Mouse (Mus musculus): ENCODE measurements around the gene Zpbp2. TPM values are rescaled to one million over a fixed set of nuclear protein-coding genes. Genes with fewer than 3 reads are reported as not detected.

Gene Zpbp2
- total RNA-seq (2023; ENCODE audit: inconsistent age), result 4.3 to 8.2 TPM (median 5.8 TPM) in 4 replicates

GRCm38 (mm10) chr11:98550975-98551828, at the start of gene Zpbp2:
TSS of gene Zpbp2 (plus strand) at chr11:98551097.

DNA sequence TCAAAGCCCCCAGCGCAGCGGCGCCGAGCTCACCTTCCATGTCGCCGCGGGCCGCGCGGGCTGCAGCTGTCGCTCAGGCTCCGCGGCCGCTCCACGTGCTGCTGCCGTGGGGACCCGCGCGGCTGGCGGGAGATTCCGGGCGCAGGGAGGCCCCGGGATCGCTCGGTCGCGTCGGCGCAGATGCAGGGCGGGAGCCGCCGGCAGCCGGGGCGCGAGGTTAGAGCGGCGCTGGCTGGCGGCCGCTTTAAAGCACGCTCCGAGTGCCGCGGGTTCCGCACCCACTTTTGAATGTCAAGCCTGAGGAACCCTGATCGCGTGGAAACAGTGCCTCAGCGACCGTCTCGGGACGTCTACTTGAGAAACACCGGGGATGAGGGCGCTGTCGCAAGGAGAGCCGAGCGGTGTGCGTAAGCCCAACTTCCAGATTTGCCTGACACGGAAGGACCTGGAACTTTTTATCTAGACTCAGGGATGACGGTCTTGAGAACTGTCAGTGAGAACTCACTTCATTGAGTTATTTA, 5.1 kb upstream of the Zpbp2 start, which contains the start of gene Ikzf3:
Gene Ikzf3 (minus strand): TSS at position 321 of the 521 bp plus-strand sequence.

GRCm38 (mm10) chr11:98586892-98587563, 36.1 kb downstream of the Zpbp2 start, which contains the start of gene Ormdl3:
TSS of gene Ormdl3 (minus strand) at chr11:98587368.

GRCm38 (mm10) chr11:98597991-98598390, 47.1 kb downstream of the Zpbp2 start, which contains the start of gene Lrrc3c:
TSS of gene Lrrc3c (plus strand) at chr11:98598291.

Other genes starting within 250 kb of the Zpbp2 start
- 0.32 to 0.51 TPM (median 0.35 TPM) in 4 replicates for gene Neurod2, start 221.4 kb upstream of the Zpbp2 start, total RNA-seq (2023; ENCODE audit: inconsistent age)
- not detected in 4 replicates for gene Ppp1r1b, start 202.7 kb upstream of the Zpbp2 start, total RNA-seq (2023; ENCODE audit: inconsistent age)
- gene Stard3, start 192.7 kb upstream of the Zpbp2 start, total RNA-seq (2023; ENCODE audit: inconsistent age), result 34.7 to 40.1 TPM (median 36.9 TPM) in 4 replicates
- not detected in 4 replicates for gene Tcap, start 167.3 kb upstream of the Zpbp2 start, total RNA-seq (2023; ENCODE audit: inconsistent age)
- not detected in 4 replicates for gene Pnmt, start 164.6 kb upstream of the Zpbp2 start, total RNA-seq (2023; ENCODE audit: inconsistent age)
- 7.3 to 11.8 TPM (median 9.3 TPM) in 4 replicates for gene Pgap3, start 150.6 kb upstream of the Zpbp2 start, total RNA-seq (2023; ENCODE audit: inconsistent age)
- gene Erbb2, start 138.6 kb upstream of the Zpbp2 start, total RNA-seq (2023; ENCODE audit: inconsistent age), result 0.15 TPM in 1 of 4 replicates, not detected in the others
- 47.4 to 59.5 TPM (median 52.0 TPM) in 4 replicates for gene Mien1, start 112.1 kb upstream of the Zpbp2 start, total RNA-seq (2023; ENCODE audit: inconsistent age)
- gene Grb7, start 104.7 kb upstream of the Zpbp2 start, total RNA-seq (2023; ENCODE audit: inconsistent age), result 0.78 to 2.0 TPM (median 1.3 TPM) in 4 replicates
- gene Ikzf3, start 5.1 kb upstream of the Zpbp2 start, total RNA-seq (2023; ENCODE audit: inconsistent age), result 550 to 623 TPM (median 617 TPM) in 4 replicates
- gene Ormdl3, start 36.3 kb downstream of the Zpbp2 start, total RNA-seq (2023; ENCODE audit: inconsistent age), result 16.5 to 19.2 TPM (median 17.5 TPM) in 4 replicates
- gene Lrrc3c, start 47.2 kb downstream of the Zpbp2 start, total RNA-seq (2023; ENCODE audit: inconsistent age), result not detected in 4 replicates
- 26.2 to 32.0 TPM (median 31.6 TPM) in 4 replicates for gene Gm12355, start 74.6 kb downstream of the Zpbp2 start, total RNA-seq (2023; ENCODE audit: inconsistent age)
- not detected in 4 replicates for gene Gsdma3, start 75.3 kb downstream of the Zpbp2 start, total RNA-seq (2023; ENCODE audit: inconsistent age)
- not detected in 4 replicates for gene Gsdma2, start 95.7 kb downstream of the Zpbp2 start, total RNA-seq (2023; ENCODE audit: inconsistent age)
- gene Gsdma, start 113.3 kb downstream of the Zpbp2 start, total RNA-seq (2023; ENCODE audit: inconsistent age), result not detected in 4 replicates
- gene Psmd3, start 131.5 kb downstream of the Zpbp2 start, total RNA-seq (2023; ENCODE audit: inconsistent age), result 74.6 to 80.5 TPM (median 76.7 TPM) in 4 replicates
- gene Csf3, start 150.2 kb downstream of the Zpbp2 start, total RNA-seq (2023; ENCODE audit: inconsistent age), result 0.36 TPM in 1 of 4 replicates, not detected in the others
- 85.6 to 113 TPM (median 92.5 TPM) in 4 replicates for gene Med24, start 178.3 kb downstream of the Zpbp2 start, total RNA-seq (2023; ENCODE audit: inconsistent age)
- 5.6 to 7.6 TPM (median 6.6 TPM) in 4 replicates for gene Thra, start 189.5 kb downstream of the Zpbp2 start, total RNA-seq (2023; ENCODE audit: inconsistent age)
- gene Nr1d1, start 224.2 kb downstream of the Zpbp2 start, total RNA-seq (2023; ENCODE audit: inconsistent age), result 1.4 to 1.9 TPM (median 1.7 TPM) in 4 replicates
- 125 to 131 TPM (median 128 TPM) in 4 replicates for gene Msl1, start 244.4 kb downstream of the Zpbp2 start, total RNA-seq (2023; ENCODE audit: inconsistent age)

Data from B cell, adult (primary cell).